Mouse (Mus musculus): ENCODE results near the gene Mrc2. TPM values are rescaled to one million over a fixed set of nuclear protein-coding genes. Genes with fewer than 3 reads are reported as not detected.

Mrc2 gene
- polyA plus RNA-seq, 1 experiment from 2014 or later, result 32.8 TPM

- no peak for ATAC-seq (ENCODE audit: low FRiP score, low read depth)
- peak overlapping the region; percentile 52; the same call in 1 of the 2 replicates for H3K27ac ChIP-seq
Observed at GRCm38 (mm10) chr11:105281763-105282459, 10.5 kb upstream of the Mrc2 start.

DNA sequence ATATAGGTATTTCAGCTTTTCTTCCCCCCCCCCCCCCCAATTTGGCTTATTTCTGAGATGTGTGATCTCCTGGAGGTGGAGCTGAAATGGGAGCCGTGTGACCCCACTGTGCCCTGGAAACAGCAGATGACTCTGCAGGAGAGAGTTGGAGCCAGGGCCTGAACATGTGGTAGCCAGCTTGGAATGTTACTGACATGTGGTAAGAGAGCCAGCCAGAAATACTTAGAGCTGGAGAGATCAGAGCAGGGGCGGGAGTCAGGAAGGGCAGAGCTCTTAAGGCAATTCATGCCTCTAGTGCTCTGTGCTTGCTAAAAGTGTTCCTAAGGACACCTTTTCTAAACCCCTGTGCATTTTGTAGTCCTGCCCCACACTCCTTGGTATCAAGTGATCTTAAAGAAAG lies 10.0 kb upstream of the Mrc2 start:
- Histone ChIP-seq H3K4me1 (peaks cover 54% of the 10 kb centered on the region), H3K36me3 (peaks cover 62% of the 10 kb centered on the region), H3K4me2 (replicated peaks) (no peak overlapping the region), H3K27me3 (no peaks in the 10 kb centered on the region), H3K9me3 (no peaks in the 10 kb centered on the region), H3K27ac (peak overlapping the region; percentile 61; the same call in 1 of the 2 replicates), H3K9ac (no peak overlapping the region), H3K4me3 (no peak overlapping the region)
- ATAC-seq (ENCODE audit: low FRiP score, low read depth), result peak; percentile 75
- 15% methylated on average over 2 of the region's 2 CpGs for WGBS

More at GRCm38 (mm10) chr11:105281763-105282459, 10.5 kb upstream of the Mrc2 start:
- Histone ChIP-seq H3K4me3 (no peak overlapping the region), H3K4me2 (replicated peaks) (no peak overlapping the region), H3K36me3 (peaks cover 62% of the 10 kb centered on the region), H3K9me3 (no peaks in the 10 kb centered on the region), H3K4me1 (peaks cover 54% of the 10 kb centered on the region), H3K27me3 (no peaks in the 10 kb centered on the region), H3K9ac (no peak overlapping the region)
- 48% methylated on average over 12 of the region's 12 CpGs for WGBS

DNA sequence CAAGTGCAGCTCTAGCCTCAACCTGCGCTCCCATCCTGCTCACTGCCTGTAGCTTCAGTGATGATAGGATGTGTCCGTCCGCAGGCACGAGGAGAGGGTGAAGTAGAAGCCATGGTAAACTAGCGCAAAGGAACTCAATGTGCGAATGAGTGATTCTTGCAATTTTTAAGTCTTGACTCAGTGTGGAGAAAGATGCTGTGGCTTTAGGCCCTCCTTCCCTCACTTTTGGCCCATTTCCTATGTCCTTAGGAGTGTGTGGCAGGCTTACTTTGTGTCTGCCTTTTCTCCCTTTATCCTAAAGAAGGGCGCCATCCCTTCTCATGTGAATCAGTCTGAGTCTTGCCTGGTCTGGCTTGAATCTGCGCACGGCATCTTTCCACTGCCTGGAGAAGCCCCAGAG lies 9.4 kb upstream of the Mrc2 start:
- 83% methylated on average over 9 of the region's 9 CpGs for WGBS
- H3K4me2 ChIP-seq (replicated peaks), result no peak overlapping the region
- H3K27me3 ChIP-seq, result no peaks in the 10 kb centered on the region
- ATAC-seq (ENCODE audit: low FRiP score, low read depth), result no peak
- peaks cover 54% of the 10 kb centered on the region for H3K4me1 ChIP-seq
- no peaks in the 10 kb centered on the region for H3K9me3 ChIP-seq
- H3K9ac ChIP-seq, result no peak overlapping the region
- no peak overlapping the region for H3K4me3 ChIP-seq
- peaks cover 64% of the 10 kb centered on the region for H3K36me3 ChIP-seq
- H3K27ac ChIP-seq, result peak overlapping the region; percentile 61; the same call in 1 of the 2 replicates

DNA sequence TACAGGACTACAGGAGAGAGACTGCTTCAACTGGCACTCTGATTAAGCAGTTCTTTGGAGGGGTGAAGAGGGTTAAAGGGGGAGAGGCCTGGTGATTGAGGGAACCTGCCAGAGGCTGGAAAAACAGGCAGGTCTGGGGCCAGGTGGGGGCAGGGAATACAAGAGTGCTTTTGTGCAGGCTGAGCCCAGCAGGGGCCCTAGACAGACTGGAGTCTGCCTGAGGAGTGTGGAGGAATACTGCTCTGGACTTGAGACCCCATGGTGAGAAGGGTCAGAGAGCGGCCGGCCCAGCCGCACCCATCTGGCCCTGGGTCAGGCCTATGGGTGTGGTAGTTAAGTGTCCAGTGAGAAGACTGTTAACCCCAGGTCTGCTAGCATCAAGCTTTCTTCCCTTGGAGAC lies 6.7 kb upstream of the Mrc2 start:
- Histone ChIP-seq H3K4me3 (no peak overlapping the region), H3K9me3 (no peaks in the 10 kb centered on the region), H3K36me3 (peaks cover 61% of the 10 kb centered on the region), H3K4me1 (peaks cover 79% of the 10 kb centered on the region), H3K27ac (peak overlapping the region; percentile 72), H3K27me3 (no peaks in the 10 kb centered on the region), H3K9ac (peak overlapping the region; percentile 3; the same call in 1 of the 2 replicates), H3K4me2 (replicated peaks) (peak overlapping the region; percentile 7)
- 33% methylated on average over 3 of the region's 3 CpGs for WGBS
- ATAC-seq (ENCODE audit: low FRiP score, low read depth), result peak; percentile 69

- H3K36me3 ChIP-seq, result peaks cover 34% of the 10 kb centered on the region
- 25% methylated on average over 3 of the region's 3 CpGs for WGBS
- no peak overlapping the region for H3K9ac ChIP-seq
- no peak for ATAC-seq (ENCODE audit: low FRiP score, low read depth)
- no peak overlapping the region for H3K4me2 ChIP-seq (replicated peaks)
- no peak overlapping the region for H3K4me3 ChIP-seq
- H3K27ac ChIP-seq, result peak overlapping the region; percentile 56
- no peaks in the 10 kb centered on the region for H3K27me3 ChIP-seq
- no peaks in the 10 kb centered on the region for H3K9me3 ChIP-seq
- peaks cover 65% of the 10 kb centered on the region for H3K4me1 ChIP-seq
Observed at GRCm38 (mm10) chr11:105289403-105289802, 3.0 kb upstream of the Mrc2 start.

DNA sequence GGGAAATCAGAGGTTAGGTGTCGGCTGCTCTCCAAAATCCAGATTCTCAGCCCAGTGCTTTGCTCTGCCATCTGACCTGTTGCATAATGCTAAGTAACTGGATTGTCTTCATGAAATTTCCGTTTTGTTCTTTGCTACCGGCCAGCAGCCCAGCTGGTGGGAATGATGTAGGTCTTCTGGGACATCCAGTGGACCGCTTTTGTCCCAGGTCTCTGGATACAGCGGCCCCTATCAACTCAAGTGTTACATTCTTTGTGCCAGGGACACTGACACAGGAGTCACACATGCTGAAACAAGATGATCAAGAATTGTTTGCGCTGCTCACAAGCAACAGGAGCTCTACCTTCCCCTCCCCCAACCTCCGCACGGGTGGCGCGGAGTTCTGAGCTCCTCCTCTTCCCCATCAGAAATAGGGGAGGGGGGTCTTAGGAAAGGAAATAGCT lies 741 bp upstream of the Mrc2 start:
- H3K4me1 ChIP-seq, result peaks cover 55% of the 10 kb centered on the region
- peak overlapping the region; percentile 88 for H3K4me3 ChIP-seq
- no peaks in the 10 kb centered on the region for H3K9me3 ChIP-seq
- peak overlapping the region; percentile 97 for H3K9ac ChIP-seq
- ATAC-seq (ENCODE audit: low FRiP score, low read depth), result peak; percentile 22; the same call in 1 of the 2 replicates
- H3K36me3 ChIP-seq, result peaks cover 26% of the 10 kb centered on the region
- H3K27me3 ChIP-seq, result no peaks in the 10 kb centered on the region
- peak overlapping the region; percentile 77 for H3K4me2 ChIP-seq (replicated peaks)
- peak overlapping the region; percentile 99 for H3K27ac ChIP-seq
- 2% methylated on average over 10 of the region's 10 CpGs for WGBS

DNA sequence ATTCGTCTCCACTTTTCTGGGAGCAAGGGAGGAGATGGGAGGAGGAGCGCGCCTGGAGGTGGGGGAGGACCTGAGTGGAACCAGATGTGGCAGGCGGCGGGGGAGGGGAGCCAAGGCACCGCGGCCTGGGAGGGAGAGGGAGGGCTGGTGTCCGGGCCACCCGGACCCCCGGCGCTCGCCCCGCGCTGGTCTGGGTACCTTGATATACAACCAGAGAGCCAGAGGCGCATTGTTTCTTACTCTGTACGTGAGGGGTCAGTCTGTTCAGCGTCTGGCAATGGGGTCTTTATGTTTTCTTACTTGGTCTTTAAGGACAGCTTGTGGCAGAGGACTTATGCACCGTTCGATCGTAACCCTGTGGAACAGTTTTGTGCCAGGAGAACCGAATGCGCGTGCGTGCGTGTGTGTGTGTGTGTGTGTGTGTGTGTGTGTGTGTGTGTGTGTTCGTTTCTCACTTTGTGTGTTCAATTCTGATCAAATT lies 698 bp downstream of the Mrc2 start:
- ATAC-seq (ENCODE audit: low FRiP score, low read depth), result peak; percentile 57
- Histone ChIP-seq H3K9me3 (no peaks in the 10 kb centered on the region), H3K27ac (peak overlapping the region; percentile 99), H3K9ac (peak overlapping the region; percentile 97), H3K36me3 (peaks cover 28% of the 10 kb centered on the region), H3K4me2 (replicated peaks) (peak overlapping the region; percentile 77), H3K27me3 (no peaks in the 10 kb centered on the region), H3K4me3 (peak overlapping the region; percentile 88), H3K4me1 (peaks cover 55% of the 10 kb centered on the region)
- 2% methylated on average over 24 of the region's 26 CpGs for WGBS

DNA sequence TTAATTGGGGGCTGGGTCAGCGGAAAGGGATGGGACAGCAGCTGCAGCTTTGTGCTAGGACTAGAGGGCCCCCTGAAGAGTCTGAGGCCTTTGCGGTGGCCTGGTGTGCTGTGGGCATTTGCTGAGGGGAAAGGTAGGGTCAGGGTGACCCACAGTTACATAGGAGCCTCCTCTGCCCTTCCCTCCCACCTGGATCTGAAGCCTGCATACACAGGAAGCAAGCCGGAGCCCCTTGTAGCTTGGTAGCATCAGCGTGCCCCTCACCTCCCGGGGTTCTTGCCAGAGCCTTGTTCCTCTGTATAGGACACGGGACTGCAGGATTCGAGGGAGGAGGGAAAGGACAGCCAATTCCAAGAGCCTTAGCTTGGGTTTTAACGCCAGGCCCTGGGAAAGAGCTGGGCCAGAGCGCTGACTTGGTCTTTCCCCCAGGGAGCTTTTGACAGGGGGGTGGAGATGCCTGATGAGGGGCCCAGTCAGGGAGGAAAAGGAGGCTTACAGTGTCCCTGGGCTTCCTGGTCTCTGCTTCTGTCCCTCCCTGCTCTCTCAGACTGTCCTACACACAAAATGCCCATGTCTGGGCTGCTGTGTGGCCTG lies 1.6 kb downstream of the Mrc2 start:
- peak overlapping the region; percentile 97 for H3K9ac ChIP-seq
- H3K4me1 ChIP-seq, result peaks cover 47% of the 10 kb centered on the region
- ATAC-seq (ENCODE audit: low FRiP score, low read depth), result no peak
- no peaks in the 10 kb centered on the region for H3K9me3 ChIP-seq
- no peaks in the 10 kb centered on the region for H3K27me3 ChIP-seq
- WGBS, result under 1% methylated on average over 9 of the region's 9 CpGs
- peak overlapping the region; percentile 99 for H3K27ac ChIP-seq
- peaks cover 29% of the 10 kb centered on the region for H3K36me3 ChIP-seq
- H3K4me3 ChIP-seq, result peak overlapping the region; percentile 88
- H3K4me2 ChIP-seq (replicated peaks), result peak overlapping the region; percentile 77

GRCm38 (mm10) chr11:105296084-105296483 lies 3.6 kb downstream of the Mrc2 start:
- Histone ChIP-seq H3K36me3 (peaks cover 41% of the 10 kb centered on the region), H3K9me3 (no peaks in the 10 kb centered on the region), H3K27ac (no peak overlapping the region), H3K27me3 (no peaks in the 10 kb centered on the region), H3K4me1 (peaks cover 30% of the 10 kb centered on the region), H3K4me2 (replicated peaks) (no peak overlapping the region), H3K4me3 (no peak overlapping the region), H3K9ac (no peak overlapping the region)
- no peak for ATAC-seq (ENCODE audit: low FRiP score, low read depth)
- 91% methylated on average over 10 of the region's 10 CpGs for WGBS

DNA sequence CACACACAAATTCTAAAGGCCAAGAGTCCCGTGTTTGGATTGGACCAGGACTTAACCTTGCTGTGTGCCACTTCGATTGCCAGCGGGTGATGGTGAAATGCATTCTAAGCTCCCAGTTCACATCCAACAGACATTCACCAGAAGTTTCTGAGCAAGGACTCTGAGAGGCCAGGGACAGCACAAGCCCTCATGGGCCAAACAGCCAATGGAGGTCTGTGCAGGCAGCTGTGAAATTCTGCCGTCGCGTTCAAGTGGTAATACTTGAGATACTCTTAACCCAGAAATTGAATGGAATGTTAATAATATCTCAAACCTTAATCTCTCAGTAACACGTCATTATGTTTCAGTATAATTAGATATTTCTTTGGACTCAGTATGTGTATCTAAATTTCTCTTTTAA lies 17.8 kb downstream of the Mrc2 start:
- Histone ChIP-seq H3K9ac (no peak overlapping the region), H3K9me3 (no peaks in the 10 kb centered on the region), H3K4me1 (peaks cover 52% of the 10 kb centered on the region), H3K4me3 (no peak overlapping the region), H3K4me2 (replicated peaks) (no peak overlapping the region), H3K27ac (no peak overlapping the region), H3K36me3 (peaks cover 22% of the 10 kb centered on the region), H3K27me3 (no peaks in the 10 kb centered on the region)
- WGBS, result 89% methylated on average over 7 of the region's 7 CpGs
- no peak for ATAC-seq (ENCODE audit: low FRiP score, low read depth)

DNA sequence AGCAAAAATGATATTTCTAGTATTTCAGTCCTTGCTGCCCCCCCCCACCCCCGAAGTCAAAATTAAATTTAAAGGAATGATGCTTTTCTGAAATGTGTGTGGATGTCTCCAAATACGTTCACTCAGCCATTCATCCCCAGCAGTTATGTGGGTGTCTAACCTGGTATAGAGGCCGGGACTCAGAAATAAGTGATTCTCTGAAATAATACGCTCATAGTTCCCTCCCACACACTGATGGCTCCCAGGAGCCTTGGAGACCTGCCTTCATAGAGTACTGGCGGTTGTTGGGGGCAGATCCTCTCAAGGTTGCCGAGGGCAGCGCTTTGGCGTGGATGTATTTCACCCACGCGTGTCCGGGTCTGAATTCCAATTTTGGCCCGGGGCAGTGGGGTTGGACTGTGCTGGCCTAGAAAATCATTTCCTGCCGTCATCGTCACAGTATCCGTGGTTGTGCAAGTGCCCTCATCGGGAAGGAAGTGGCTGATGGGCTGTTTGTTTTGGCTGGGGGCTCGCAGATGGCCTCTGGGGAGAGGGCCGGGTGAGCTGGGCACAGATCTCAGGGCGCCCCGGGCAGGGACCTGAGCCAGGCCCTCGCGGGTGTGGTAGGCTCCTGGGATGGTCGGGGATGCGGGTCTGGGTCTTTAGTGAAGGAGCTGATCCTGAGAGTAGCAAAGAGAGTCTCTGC lies 19.0 kb downstream of the Mrc2 start:
- peak overlapping the region; percentile 82; the same call in 1 of the 2 replicates for H3K27ac ChIP-seq
- peaks cover 62% of the 10 kb centered on the region for H3K4me1 ChIP-seq
- ATAC-seq (ENCODE audit: low FRiP score, low read depth), result no peak
- no peaks in the 10 kb centered on the region for H3K9me3 ChIP-seq
- no peak overlapping the region for H3K4me3 ChIP-seq
- H3K9ac ChIP-seq, result peak overlapping the region; percentile 39; the same call in 1 of the 2 replicates
- H3K4me2 ChIP-seq (replicated peaks), result peak overlapping the region; percentile 27
- H3K36me3 ChIP-seq, result peaks cover 22% of the 10 kb centered on the region
- no peaks in the 10 kb centered on the region for H3K27me3 ChIP-seq
- 60% methylated on average over 24 of the region's 24 CpGs for WGBS
